Mouse (Mus musculus) liver, adult 2 months (tissue): ENCODE results near the gene Samd11. TPM values are rescaled to one million over a fixed set of nuclear protein-coding genes. Genes with fewer than 3 reads are reported as not detected.

ENCODE experiments used
- DNase-seq: peaks from one replicate; pipeline ENCODE4 v3.0.0-alpha.2; 2011; ENCODE audit warnings: low read depth, low spot score; ENCODE audit errors: extremely low read depth
- H3K27ac ChIP-seq: fragments of 200-500 bp; replicated peaks from 2 replicates; pipeline ENCODE4 v1.5.1; 2012; ENCODE audit warnings: low read depth, mild to moderate bottlenecking, control low read depth, inconsistent platforms, low read length; ENCODE audit not compliant: insufficient read depth
- H3K27me3 ChIP-seq: fragments of 200-500 bp; 2 replicates; pipeline ENCODE4 v1.6.1; 2012; ENCODE audit warnings: mild to moderate bottlenecking, moderate library complexity, low read length, inconsistent platforms; ENCODE audit not compliant: control insufficient read depth, insufficient read depth
- H3K36me3 ChIP-seq: fragments of 200-500 bp; 2 replicates; pipeline ENCODE4 v1.6.1; 2012; ENCODE audit warnings: low read length, inconsistent platforms; ENCODE audit not compliant: control insufficient read depth, insufficient read depth
- H3K4me1 ChIP-seq: fragments of 200-500 bp; 2 replicates; pipeline ENCODE4 v1.6.1; 2011; ENCODE audit warnings: low read length; ENCODE audit not compliant: control insufficient read depth, insufficient read depth
- H3K4me3 ChIP-seq: fragments of 200-500 bp; 2 replicates; pipeline ENCODE4 v1.5.1; 2011; ENCODE audit warnings: low read depth, mild to moderate bottlenecking, control low read depth, low read length, moderate library complexity; ENCODE audit not compliant: insufficient read depth
- H3K79me2 ChIP-seq: fragments of 200-500 bp; 2 replicates; pipeline ENCODE4 v1.6.1; 2012; ENCODE audit warnings: inconsistent platforms, mild to moderate bottlenecking, low read length, moderate library complexity; ENCODE audit not compliant: control insufficient read depth, insufficient read depth
- H3K9ac ChIP-seq: fragments of 200-500 bp; 2 replicates; pipeline ENCODE4 v1.6.1; 2012; ENCODE audit warnings: low read depth, mild to moderate bottlenecking, control low read depth, inconsistent platforms, low read length
- CTCF ChIP-seq: fragments of 200-500 bp; IDR thresholded peaks from 2 replicates; pipeline ENCODE4 v1.5.1; 2011; ENCODE audit warnings: low read depth, low read length, control low read depth
- POLR2A ChIP-seq: fragments of 200-500 bp; IDR thresholded peaks from 2 replicates; pipeline ENCODE4 v1.6.1; 2011; ENCODE audit warnings: low read length, control low read depth; ENCODE audit not compliant: insufficient read depth; ENCODE audit errors: extremely low read depth
- WGBS: fragments of 180-500 bp; shearing (Covaris S2); methylation state at CpG from one replicate; pipeline ENCODE4 v1.1.7; 2018; 5-methylcytosine and 5-hydroxymethylcytosine counted together
- polyA plus RNA-seq: library from polyadenylated mRNA; depleted of rRNA; stranded (reverse); fragments of >200 nt; gene quantifications from 2 replicates; pipeline ENCODE4 v1.2.3, GENCODE M21; 2012
- total RNA-seq: library from RNA; depleted of rRNA; stranded (reverse); fragments of >200 nt; gene quantifications from 2 replicates; pipeline ENCODE4 v1.2.3, GENCODE M21; 2014

Samd11 gene
- total and polyA plus RNA-seq, 2 experiments, result under 0.01 to 0.04 TPM

DNA sequence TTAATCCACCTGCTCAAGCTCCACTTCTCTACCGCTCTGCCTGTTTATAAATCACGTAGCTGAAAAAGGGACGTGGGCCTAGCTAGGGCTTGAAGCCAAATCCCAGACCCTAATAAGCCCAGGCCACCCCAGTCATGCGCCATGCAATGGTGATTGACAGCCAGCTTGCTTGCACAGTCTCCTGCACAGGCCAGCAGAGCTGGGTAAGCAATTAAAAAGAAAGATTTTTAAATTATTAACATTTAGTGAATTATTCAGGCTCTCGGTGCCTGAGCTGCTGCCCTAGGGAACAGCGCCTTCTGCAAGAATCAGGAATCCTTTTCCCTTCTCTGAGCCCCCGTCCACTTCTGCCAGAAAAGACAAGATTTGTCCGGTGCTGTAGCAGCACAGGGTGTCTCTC lies 4.4 kb downstream of the Samd11 start:
- Histone ChIP-seq H3K4me3 (no peak overlapping the region), H3K27ac (no peak overlapping the region), H3K36me3 (peaks cover 9% of the 10 kb centered on the region)

DNA sequence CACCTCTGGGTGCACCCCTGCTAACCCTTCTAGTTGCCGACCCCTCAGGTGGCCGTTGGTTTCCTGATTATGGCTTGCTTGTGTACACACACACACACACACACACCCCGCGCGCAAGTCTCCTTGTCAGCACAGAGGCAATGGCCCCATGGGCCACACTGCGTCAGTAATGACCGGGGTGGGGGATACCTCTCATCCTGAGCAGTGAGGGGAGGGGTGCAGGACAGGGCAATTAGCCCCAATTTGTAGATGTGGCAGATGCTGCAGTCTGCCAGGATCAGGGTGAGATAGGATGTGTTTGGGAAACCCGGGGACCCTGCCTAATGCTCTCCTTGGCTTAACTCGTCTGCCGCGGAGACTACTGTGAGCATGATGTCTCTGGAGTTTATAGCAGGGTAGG lies 5.9 kb downstream of the Samd11 start:
- Histone ChIP-seq H3K9ac (no peak overlapping the region), H3K36me3 (peaks cover 21% of the 10 kb centered on the region), H3K79me2 (no peaks in the 10 kb centered on the region), H3K4me1 (peaks cover 4% of the 10 kb centered on the region; the same call in 1 of the 2 replicates), H3K27me3 (peaks cover 4% of the 10 kb centered on the region), H3K4me3 (no peak overlapping the region), H3K27ac (no peak overlapping the region)
- no peak for TF ChIP-seq POLR2A
- no peak for TF ChIP-seq CTCF
- 67% methylated on average over 11 of the region's 11 CpGs for WGBS
- no peak for DNase-seq

More for the DNA sequence above, 4.4 kb downstream of the Samd11 start:
- no peak for DNase-seq
- Histone ChIP-seq H3K27me3 (peaks cover 15% of the 10 kb centered on the region), H3K79me2 (no peaks in the 10 kb centered on the region), H3K9ac (no peak overlapping the region), H3K4me1 (peaks cover 4% of the 10 kb centered on the region; the same call in 1 of the 2 replicates)
- 78% methylated on average over 8 of the region's 8 CpGs for WGBS
- TF ChIP-seq POLR2A (no peak), CTCF (no peak)

DNA sequence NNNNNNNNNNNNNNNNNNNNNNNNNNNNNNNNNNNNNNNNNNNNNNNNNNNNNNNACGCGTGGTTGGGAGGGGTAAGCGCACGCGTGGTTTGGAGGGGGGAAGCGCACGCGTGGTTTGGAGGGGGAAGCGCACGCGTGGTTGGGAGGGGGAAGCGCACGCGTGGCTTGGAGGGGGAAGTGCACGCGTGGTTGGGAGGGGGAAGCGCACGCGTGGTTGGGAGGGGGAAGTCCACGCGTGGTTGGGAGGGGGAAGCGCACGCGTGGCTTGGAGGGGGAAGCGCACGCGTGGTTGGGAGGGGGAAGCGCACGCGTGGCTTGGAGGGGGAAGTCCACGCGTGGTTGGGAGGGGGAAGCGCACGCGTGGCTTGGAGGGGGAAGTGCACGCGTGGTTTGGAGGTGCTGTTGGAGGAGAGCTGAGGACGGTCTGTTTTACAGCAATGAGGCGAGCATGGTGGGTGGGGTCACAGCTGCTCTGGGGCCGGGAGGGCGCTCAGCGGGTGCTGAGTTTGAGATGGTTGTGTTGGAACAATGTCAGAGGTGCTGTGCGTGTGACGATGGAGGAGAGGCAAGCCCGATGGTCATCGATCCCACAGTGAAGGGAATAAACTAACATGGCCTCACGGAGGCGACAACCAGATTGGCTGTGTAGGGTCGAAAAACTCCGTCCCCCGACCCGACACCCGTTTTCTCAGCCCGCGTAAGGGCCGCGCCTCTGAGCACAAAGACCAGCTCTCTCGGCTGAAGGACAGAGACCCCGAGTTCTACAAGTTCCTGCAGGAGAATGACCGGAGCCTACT lies 18.6 kb downstream of the Samd11 start:
- no peaks in the 10 kb centered on the region for H3K27me3 ChIP-seq
- peaks cover 7% of the 10 kb centered on the region for H3K36me3 ChIP-seq
- peak overlapping the region; percentile 86 for H3K4me3 ChIP-seq
- H3K9ac ChIP-seq, result peak overlapping the region; percentile 64
- no peaks in the 10 kb centered on the region for H3K4me1 ChIP-seq
- no peak for DNase-seq
- 41% methylated on average over 57 of the region's 60 CpGs for WGBS
- H3K79me2 ChIP-seq, result peaks cover 6% of the 10 kb centered on the region; the same call in 1 of the 2 replicates
- no peak overlapping the region for H3K27ac ChIP-seq
- TF ChIP-seq CTCF, result no peak
- no peak for TF ChIP-seq POLR2A

DNA sequence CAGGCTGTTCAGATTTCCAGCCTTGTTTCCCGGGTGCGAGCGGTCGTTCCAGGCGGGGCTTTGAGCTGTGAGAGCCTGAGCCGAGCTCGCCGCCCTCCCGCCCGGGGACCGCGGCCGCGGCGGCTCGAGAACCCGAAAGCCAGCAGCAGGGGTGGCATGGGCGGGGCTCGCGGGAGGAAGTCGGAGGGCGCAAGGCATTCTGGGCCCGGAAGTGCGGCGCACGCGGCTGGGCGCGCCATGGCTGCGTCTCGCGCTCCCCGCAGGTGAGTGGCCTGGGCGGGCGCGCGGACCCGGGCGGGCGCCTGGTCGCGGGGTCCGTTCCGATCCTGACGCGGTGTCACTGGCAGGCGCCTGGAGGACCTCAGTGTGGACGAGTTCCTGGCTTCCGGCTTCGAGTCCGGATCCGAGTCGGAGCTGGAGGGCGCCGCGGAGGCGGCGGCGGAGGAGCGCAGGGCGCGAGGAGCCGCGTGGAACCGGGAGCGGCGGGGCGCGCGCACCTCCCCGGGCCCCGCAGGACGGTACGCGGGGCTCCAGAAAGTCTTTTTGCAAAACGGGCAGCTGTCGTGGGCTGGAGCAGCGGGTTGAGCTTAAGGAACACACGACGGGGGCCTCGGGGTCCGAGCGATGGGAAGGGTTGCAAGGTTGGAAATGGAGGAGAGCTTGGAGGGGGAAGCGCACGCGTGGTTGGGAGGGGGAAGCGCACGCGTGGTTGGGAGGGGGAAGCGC lies 19.5 kb downstream of the Samd11 start, which contains the start of gene Noc2l:
Noc2l (plus strand) TSS at position 203 of the 726 bp plus-strand sequence.
- peak within 1 kb of the TSS; percentile 75 for H3K27ac ChIP-seq
- H3K79me2 ChIP-seq, result peaks cover 6% of the 10 kb centered on the region; the same call in 1 of the 2 replicates
- DNase-seq, result peak; percentile 72
- WGBS, result under 1% methylated on average over 90 of the region's 90 CpGs
- no peaks in the 10 kb centered on the region for H3K27me3 ChIP-seq
- H3K9ac ChIP-seq, result peak within 1 kb of the TSS; percentile 88
- peak within 1 kb of the TSS; percentile 86 for H3K4me3 ChIP-seq
- TF ChIP-seq CTCF (no peak), POLR2A (peak; percentile 51; the same call in 1 of the 2 replicates)
- peaks cover 4% of the 10 kb centered on the region for H3K36me3 ChIP-seq
- no peaks in the 10 kb centered on the region for H3K4me1 ChIP-seq

DNA sequence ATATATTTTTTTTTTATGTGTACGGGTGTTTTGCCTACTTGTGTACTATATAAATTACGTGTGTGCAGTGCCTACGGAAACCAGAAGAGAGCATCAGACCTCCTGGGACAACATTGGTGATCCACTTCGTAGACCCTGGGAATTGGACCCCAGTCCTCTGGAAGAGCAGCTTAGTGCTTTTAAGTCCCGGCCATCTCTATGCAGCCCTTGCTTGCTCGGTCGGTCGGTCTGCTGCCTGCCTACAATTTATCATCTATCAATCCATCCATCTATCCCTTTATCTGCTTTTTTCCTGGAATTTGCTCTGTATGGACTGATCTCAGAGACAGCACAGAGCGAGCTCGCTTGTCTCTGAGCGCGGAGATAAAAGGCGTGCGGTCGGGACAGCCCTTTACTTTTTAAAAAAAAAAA lies 20.1 kb downstream of the Samd11 start:
- Histone ChIP-seq H3K4me1 (no peaks in the 10 kb centered on the region), H3K27ac (peak overlapping the region; percentile 75), H3K9ac (peak overlapping the region; percentile 57), H3K4me3 (peak overlapping the region; percentile 86), H3K79me2 (peaks cover 6% of the 10 kb centered on the region; the same call in 1 of the 2 replicates), H3K27me3 (no peaks in the 10 kb centered on the region), H3K36me3 (peaks cover 3% of the 10 kb centered on the region)
- under 1% methylated on average over 15 of the region's 15 CpGs for WGBS
- TF ChIP-seq POLR2A (no peak), CTCF (peak; percentile 4; the same call in 1 of the 2 replicates)
- DNase-seq, result peak; percentile 58
